Mouse (Mus musculus) heart, adult 2 months (tissue): ENCODE results near the gene Hrg.

ENCODE experiments used
- CTCF ChIP-seq: fragments of 200-600 bp; IDR thresholded peaks from 2 replicates; pipeline ENCODE4 v1.8.1; 2022; ENCODE audit warnings: antibody characterized with exemption, mild to moderate bottlenecking, moderate library complexity
- EP300 ChIP-seq: fragments of 200-500 bp; IDR thresholded peaks from 2 replicates; pipeline ENCODE4 v1.6.1; 2011; ENCODE audit warnings: low read depth, low read length, control low read depth; ENCODE audit not compliant: insufficient read depth

DNA sequence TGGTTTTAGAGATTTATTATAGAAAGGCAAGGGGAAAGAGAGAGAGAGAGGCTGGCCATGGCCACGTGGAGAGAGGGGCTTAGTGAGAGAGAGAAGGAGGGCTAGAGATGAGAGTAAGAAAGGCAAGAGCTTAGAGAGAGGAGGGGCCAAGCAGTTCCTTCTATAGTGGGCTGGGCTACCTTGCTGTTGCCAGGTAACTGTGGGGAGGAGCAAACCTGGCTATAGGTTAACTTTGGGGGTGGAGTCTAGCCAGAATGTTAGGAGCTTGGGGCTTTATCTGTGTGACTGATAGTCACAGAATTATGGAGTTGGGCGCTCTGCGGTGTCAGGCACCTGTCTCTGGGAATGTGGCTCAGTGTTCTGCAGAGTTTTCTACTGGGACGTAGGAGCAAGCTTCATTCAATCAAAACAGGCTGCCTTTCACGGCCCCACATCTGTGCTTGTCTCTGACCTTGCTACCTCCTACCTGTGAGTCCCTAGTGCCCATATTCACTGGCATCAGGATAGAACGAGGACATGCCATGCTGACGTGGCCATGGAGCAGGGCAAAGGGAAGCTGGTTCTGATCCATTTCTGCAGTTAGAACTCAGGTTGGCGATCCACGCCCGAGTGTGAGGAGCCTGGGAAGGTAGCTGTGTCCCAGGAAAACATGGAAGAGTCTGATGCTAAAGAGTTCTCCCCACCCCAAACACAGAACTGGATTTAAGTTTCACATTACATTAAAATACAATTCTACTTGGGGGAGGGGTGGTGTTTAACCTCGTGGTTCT, 19.3 kb upstream of the Hrg start:
- TF ChIP-seq CTCF: no peak
- no peak for TF ChIP-seq EP300
